Mouse (Mus musculus): ENCODE measurements around the gene Anapc15-ps. TPM values are rescaled to one million over a fixed set of nuclear protein-coding genes. Genes with fewer than 3 reads are reported as not detected.

Gene Anapc15-ps
- polyA plus RNA-seq, 1 experiment from 2014 or later, result not detected

DNA sequence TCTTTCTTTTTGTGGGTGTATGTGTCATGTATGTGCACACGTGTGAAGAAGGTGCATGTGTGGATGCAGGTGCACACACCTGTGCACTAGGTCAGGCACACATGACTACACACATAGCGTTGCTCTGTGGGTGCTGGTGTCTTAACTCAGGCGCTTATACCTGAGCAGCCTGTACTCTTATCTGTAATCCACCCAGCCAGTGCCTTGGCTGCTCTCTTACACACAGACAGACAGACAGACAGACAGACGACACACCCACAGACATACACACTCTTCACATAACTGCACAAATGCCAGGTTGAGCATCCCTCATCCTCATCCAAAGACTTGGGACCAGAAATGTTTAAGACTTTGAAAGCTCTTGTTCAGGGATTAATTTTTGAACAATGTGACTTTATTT lies 12.8 kb upstream of the Anapc15-ps start:
- H3K9ac ChIP-seq (ENCODE audit: low read depth, low read length), result no peak overlapping the region
- WGBS, result 91% methylated on average over 4 of the region's 4 CpGs

DNA sequence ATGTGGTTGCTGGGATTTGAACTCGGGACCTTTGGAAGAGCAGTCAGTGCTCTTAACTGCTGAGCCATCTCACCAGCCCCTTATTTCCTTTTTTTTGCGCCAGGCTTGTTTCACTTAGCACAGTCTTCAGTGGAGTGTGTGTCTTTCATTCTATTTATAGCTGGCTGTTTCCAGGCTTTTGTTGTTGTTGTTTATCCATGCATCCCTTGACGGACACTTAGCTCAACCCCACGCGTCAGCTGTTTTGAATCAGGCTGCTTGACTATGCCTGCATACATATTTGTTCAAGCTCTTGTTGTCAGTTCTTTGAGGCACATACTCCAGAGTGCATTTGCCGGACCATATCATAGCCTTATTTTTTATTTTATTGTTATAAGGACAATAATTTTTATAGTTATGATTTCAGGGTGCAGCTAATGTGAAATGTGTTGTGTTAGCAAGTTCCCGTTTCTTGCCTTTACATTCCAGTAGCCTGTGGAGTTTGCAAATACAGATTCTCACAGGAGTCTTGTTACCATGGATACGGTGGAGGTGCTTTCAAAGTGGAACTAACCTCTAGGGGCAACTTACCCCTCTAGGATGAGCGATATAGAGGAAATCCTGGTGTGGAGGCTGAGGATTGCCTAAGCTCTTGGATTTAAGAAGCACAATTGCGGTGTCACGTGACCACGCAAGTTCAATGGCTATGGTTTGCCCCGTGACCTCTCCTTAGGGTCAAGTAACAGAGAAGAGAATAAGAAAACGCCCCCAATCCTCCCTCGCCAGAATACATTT lies 11.7 kb upstream of the Anapc15-ps start:
- no peak overlapping the region for H3K4me2 ChIP-seq (ENCODE audit: low read depth, low read length)
- H3K27me3 ChIP-seq (replicated peaks; ENCODE audit: control insufficient read depth, insufficient read depth, low read length), result no peaks in the 10 kb centered on the region
- 32% methylated on average over 15 of the region's 15 CpGs for WGBS
- peak; percentile 75 for ATAC-seq (ENCODE audit: low read depth)
- peak; percentile 72 for DNase-seq (ENCODE audit: low spot score)
- H3K36me3 ChIP-seq (ENCODE audit: control insufficient read depth, insufficient read depth, low read length), result no peaks in the 10 kb centered on the region
- H3K4me1 ChIP-seq (ENCODE audit: control insufficient read depth, insufficient read depth, low read length), result peaks cover 6% of the 10 kb centered on the region
- no peak overlapping the region for H3K27ac ChIP-seq (replicated peaks; ENCODE audit: low read depth, low read length)
- no peak overlapping the region for H3K9ac ChIP-seq (ENCODE audit: low read depth, low read length)
- no peak overlapping the region for H3K4me3 ChIP-seq (ENCODE audit: low read depth, low read length)
- H3K9me3 ChIP-seq (ENCODE audit: control insufficient read depth, low read length), result no peaks in the 10 kb centered on the region

More for the DNA sequence above, 12.8 kb upstream of the Anapc15-ps start:
- Histone ChIP-seq H3K27ac (replicated peaks; ENCODE audit: low read depth, low read length) (no peak overlapping the region), H3K36me3 (ENCODE audit: control insufficient read depth, insufficient read depth, low read length) (no peaks in the 10 kb centered on the region), H3K4me1 (ENCODE audit: control insufficient read depth, insufficient read depth, low read length) (no peaks in the 10 kb centered on the region), H3K9me3 (ENCODE audit: control insufficient read depth, low read length) (no peaks in the 10 kb centered on the region), H3K27me3 (replicated peaks; ENCODE audit: control insufficient read depth, insufficient read depth, low read length) (no peaks in the 10 kb centered on the region), H3K4me2 (ENCODE audit: low read depth, low read length) (no peak overlapping the region), H3K4me3 (ENCODE audit: low read depth, low read length) (no peak overlapping the region)
- no peak for ATAC-seq (ENCODE audit: low read depth)
- DNase-seq (ENCODE audit: low spot score), result no peak

- Histone ChIP-seq H3K4me3 (ENCODE audit: low read depth, low read length) (no peak overlapping the region), H3K9ac (ENCODE audit: low read depth, low read length) (no peak overlapping the region), H3K36me3 (ENCODE audit: control insufficient read depth, insufficient read depth, low read length) (no peaks in the 10 kb centered on the region), H3K9me3 (ENCODE audit: control insufficient read depth, low read length) (no peaks in the 10 kb centered on the region), H3K27me3 (replicated peaks; ENCODE audit: control insufficient read depth, insufficient read depth, low read length) (no peaks in the 10 kb centered on the region), H3K4me1 (ENCODE audit: control insufficient read depth, insufficient read depth, low read length) (peaks cover 6% of the 10 kb centered on the region), H3K27ac (replicated peaks; ENCODE audit: low read depth, low read length) (no peak overlapping the region), H3K4me2 (ENCODE audit: low read depth, low read length) (no peak overlapping the region)
- WGBS, result 88% methylated on average over 4 of the region's 4 CpGs
- DNase-seq (ENCODE audit: low spot score), result no peak
- ATAC-seq (ENCODE audit: low read depth), result no peak
Observed at GRCm38 (mm10) chr10:95684250-95684649, 11.0 kb upstream of the Anapc15-ps start.

- DNase-seq (ENCODE audit: low spot score), result no peak
- H3K4me3 ChIP-seq (ENCODE audit: low read depth, low read length), result no peak overlapping the region
- 96% methylated on average over 3 of the region's 3 CpGs for WGBS
- H3K4me1 ChIP-seq (ENCODE audit: control insufficient read depth, insufficient read depth, low read length), result peaks cover 6% of the 10 kb centered on the region
- H3K36me3 ChIP-seq (ENCODE audit: control insufficient read depth, insufficient read depth, low read length), result no peaks in the 10 kb centered on the region
- no peak overlapping the region for H3K27ac ChIP-seq (replicated peaks; ENCODE audit: low read depth, low read length)
- no peak for ATAC-seq (ENCODE audit: low read depth)
- H3K9me3 ChIP-seq (ENCODE audit: control insufficient read depth, low read length), result no peaks in the 10 kb centered on the region
- H3K27me3 ChIP-seq (replicated peaks; ENCODE audit: control insufficient read depth, insufficient read depth, low read length), result no peaks in the 10 kb centered on the region
- no peak overlapping the region for H3K4me2 ChIP-seq (ENCODE audit: low read depth, low read length)
- H3K9ac ChIP-seq (ENCODE audit: low read depth, low read length), result no peak overlapping the region
Observed at GRCm38 (mm10) chr10:95683735-95684134, 10.5 kb upstream of the Anapc15-ps start.

- no peak overlapping the region for H3K4me3 ChIP-seq (ENCODE audit: low read depth, low read length)
- H3K4me1 ChIP-seq (ENCODE audit: control insufficient read depth, insufficient read depth, low read length), result peaks cover 9% of the 10 kb centered on the region
- H3K27me3 ChIP-seq (replicated peaks; ENCODE audit: control insufficient read depth, insufficient read depth, low read length), result no peaks in the 10 kb centered on the region
- DNase-seq (ENCODE audit: low spot score) (no peak), ATAC-seq (ENCODE audit: low read depth) (no peak)
- no peaks in the 10 kb centered on the region for H3K9me3 ChIP-seq (ENCODE audit: control insufficient read depth, low read length)
- H3K9ac ChIP-seq (ENCODE audit: low read depth, low read length), result no peak overlapping the region
- no peak overlapping the region for H3K4me2 ChIP-seq (ENCODE audit: low read depth, low read length)
- WGBS, result 63% methylated on average over 10 of the region's 10 CpGs
- H3K27ac ChIP-seq (replicated peaks; ENCODE audit: low read depth, low read length), result no peak overlapping the region
- H3K36me3 ChIP-seq (ENCODE audit: control insufficient read depth, insufficient read depth, low read length), result no peaks in the 10 kb centered on the region
Observed at GRCm38 (mm10) chr10:95682964-95683363, 9.7 kb upstream of the Anapc15-ps start.

GRCm38 (mm10) chr10:95682091-95682740 lies 9.0 kb upstream of the Anapc15-ps start:
- Histone ChIP-seq H3K9ac (ENCODE audit: low read depth, low read length) (no peak overlapping the region), H3K36me3 (ENCODE audit: control insufficient read depth, insufficient read depth, low read length) (no peaks in the 10 kb centered on the region), H3K4me3 (ENCODE audit: low read depth, low read length) (no peak overlapping the region), H3K27ac (replicated peaks; ENCODE audit: low read depth, low read length) (no peak overlapping the region), H3K4me2 (ENCODE audit: low read depth, low read length) (no peak overlapping the region), H3K27me3 (replicated peaks; ENCODE audit: control insufficient read depth, insufficient read depth, low read length) (no peaks in the 10 kb centered on the region), H3K4me1 (ENCODE audit: control insufficient read depth, insufficient read depth, low read length) (peaks cover 10% of the 10 kb centered on the region), H3K9me3 (ENCODE audit: control insufficient read depth, low read length) (no peaks in the 10 kb centered on the region)
- DNase-seq (ENCODE audit: low spot score) (no peak), ATAC-seq (ENCODE audit: low read depth) (no peak)
- WGBS, result 73% methylated on average over 9 of the region's 9 CpGs

GRCm38 (mm10) chr10:95681481-95681880 lies 8.2 kb upstream of the Anapc15-ps start:
- no peak overlapping the region for H3K27ac ChIP-seq (replicated peaks; ENCODE audit: low read depth, low read length)
- H3K9ac ChIP-seq (ENCODE audit: low read depth, low read length), result no peak overlapping the region
- H3K9me3 ChIP-seq (ENCODE audit: control insufficient read depth, low read length), result no peaks in the 10 kb centered on the region
- no peaks in the 10 kb centered on the region for H3K36me3 ChIP-seq (ENCODE audit: control insufficient read depth, insufficient read depth, low read length)
- no peak for DNase-seq (ENCODE audit: low spot score)
- no peaks in the 10 kb centered on the region for H3K27me3 ChIP-seq (replicated peaks; ENCODE audit: control insufficient read depth, insufficient read depth, low read length)
- peaks cover 10% of the 10 kb centered on the region for H3K4me1 ChIP-seq (ENCODE audit: control insufficient read depth, insufficient read depth, low read length)
- no peak for ATAC-seq (ENCODE audit: low read depth)
- H3K4me2 ChIP-seq (ENCODE audit: low read depth, low read length), result no peak overlapping the region
- WGBS, result 66% methylated on average over 4 of the region's 4 CpGs
- H3K4me3 ChIP-seq (ENCODE audit: low read depth, low read length), result no peak overlapping the region

DNA sequence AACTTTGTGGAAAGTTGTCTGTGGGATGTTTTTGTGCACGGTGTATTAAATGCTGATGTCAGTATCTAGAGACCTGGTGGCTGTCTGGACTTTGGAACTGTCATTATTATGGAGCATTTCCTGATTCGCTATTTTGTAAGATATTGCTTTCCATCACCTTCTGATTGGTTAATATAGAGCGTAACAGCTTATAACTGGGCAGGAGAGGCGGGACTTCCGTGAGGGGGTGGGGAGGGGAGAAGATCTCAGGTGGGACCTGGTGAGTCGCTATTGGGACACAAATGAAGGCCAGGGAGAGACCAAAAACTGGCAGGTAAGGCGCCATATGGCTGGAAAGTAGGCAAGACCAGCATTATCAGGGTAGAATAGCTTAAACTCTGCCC lies 7.8 kb upstream of the Anapc15-ps start:
- no peaks in the 10 kb centered on the region for H3K27me3 ChIP-seq (replicated peaks; ENCODE audit: control insufficient read depth, insufficient read depth, low read length)
- H3K9ac ChIP-seq (ENCODE audit: low read depth, low read length), result 0 out of 2 replicates have a peak overlapping the region, but pooled peaks have one; percentile 8
- DNase-seq (ENCODE audit: low spot score), result no peak
- peaks cover 10% of the 10 kb centered on the region for H3K4me1 ChIP-seq (ENCODE audit: control insufficient read depth, insufficient read depth, low read length)
- 55% methylated on average over 7 of the region's 7 CpGs for WGBS
- H3K4me2 ChIP-seq (ENCODE audit: low read depth, low read length), result peak overlapping the region; percentile 23
- H3K36me3 ChIP-seq (ENCODE audit: control insufficient read depth, insufficient read depth, low read length), result no peaks in the 10 kb centered on the region
- H3K4me3 ChIP-seq (ENCODE audit: low read depth, low read length), result peak overlapping the region; percentile 21
- ATAC-seq (ENCODE audit: low read depth), result peak; percentile 48; the same call in 1 of the 2 replicates
- H3K27ac ChIP-seq (replicated peaks; ENCODE audit: low read depth, low read length), result no peak overlapping the region
- H3K9me3 ChIP-seq (ENCODE audit: control insufficient read depth, low read length), result no peaks in the 10 kb centered on the region

Data from embryonic facial prominence, embryonic 14.5 days (tissue).